Mouse (Mus musculus) ES-E14 (cell line): ENCODE measurements at regions not wholly inside any gene's neighbourhood (a gene's known extent, or its start where the extent isn't known, plus 50 kb on each side); places are given as distances from the start of the nearest gene placed in this dataset.

Source experiments
- DNase-seq: peaks from one replicate; pipeline ENCODE4 v3.0.0-alpha.2; 2013; ENCODE audit warnings: low read depth, low spot score
- H3K27ac ChIP-seq: 2 replicates; pipeline ENCODE4 v1.5.1; 2012; ENCODE audit warnings: low read depth, mild to moderate bottlenecking, low read length, moderate library complexity, mixed read lengths; ENCODE audit not compliant: poor library complexity, insufficient read depth, severe bottlenecking
- H3K36me3 ChIP-seq: 2 replicates; pipeline ENCODE4 v1.6.1; 2012; ENCODE audit warnings: mild to moderate bottlenecking, low read length, moderate library complexity, mixed read lengths; ENCODE audit not compliant: control insufficient read depth, poor library complexity, insufficient read depth, severe bottlenecking
- H3K4me1 ChIP-seq, 2 experiments: fragments of 150-350 bp in 1 of 2; sonication (generic) in 1 of 2; 2 replicates each; pipeline ENCODE4 v1.6.1; 2012; ENCODE audit warnings: low read length in 2 of 2, mild to moderate bottlenecking in 1 of 2, mixed read lengths in 1 of 2; ENCODE audit not compliant: control insufficient read depth in 2 of 2, insufficient read depth in 2 of 2, poor library complexity in 1 of 2
- H3K4me3 ChIP-seq, 2 experiments: fragments of 150-350 bp in 1 of 2; sonication (generic) in 1 of 2; 2 replicates each; pipeline ENCODE4 v1.5.1; 2012; ENCODE audit warnings: low read length in 2 of 2, low read depth in 1 of 2, mild to moderate bottlenecking in 1 of 2, mixed read lengths in 1 of 2; ENCODE audit not compliant: insufficient read depth in 1 of 2, poor library complexity in 1 of 2, severe bottlenecking in 1 of 2
- H3K9ac ChIP-seq: 2 replicates; pipeline ENCODE4 v1.6.1; 2012; ENCODE audit warnings: low read depth, mild to moderate bottlenecking, low read length, mixed read lengths; ENCODE audit not compliant: poor library complexity, insufficient read depth, severe bottlenecking
- H3K9me3 ChIP-seq: fragments of 150-350 bp; sonication (generic); 2 replicates; pipeline ENCODE4 v1.6.1; 2012; ENCODE audit warnings: low read depth, mild to moderate bottlenecking, low read length; ENCODE audit not compliant: control insufficient read depth, insufficient read depth
- CHD2 ChIP-seq: IDR thresholded peaks from 2 replicates; pipeline ENCODE4 v1.6.1; 2014; ENCODE audit warnings: mild to moderate bottlenecking, low read depth, low read length, inconsistent platforms
- HCFC1 ChIP-seq: IDR thresholded peaks from 2 replicates; pipeline ENCODE4 v1.6.1; 2012; ENCODE audit warnings: low read length, inconsistent platforms, borderline replicate concordance; ENCODE audit not compliant: insufficient read depth
- MAFK ChIP-seq: IDR thresholded peaks from 2 replicates; pipeline ENCODE4 v1.6.1; 2014; ENCODE audit warnings: mild to moderate bottlenecking, low read depth, low read length, inconsistent platforms; ENCODE audit not compliant: insufficient read depth
- ZC3H11A ChIP-seq: IDR thresholded peaks from 2 replicates; pipeline ENCODE4 v1.6.1; 2012; ENCODE audit warnings: low read depth, mild to moderate bottlenecking, inconsistent platforms, low read length, borderline replicate concordance
- ZNF384 ChIP-seq: IDR thresholded peaks from 2 replicates; pipeline ENCODE4 v1.6.1; 2012; ENCODE audit warnings: low read depth, low read length, inconsistent platforms
- in situ Hi-C, 2 experiments: fragments of 600-800 bp; cut with MboI; formaldehyde crosslinking; loops; one replicate each; pipeline ENCODE4 v1.15.1; 2025; ENCODE audit warnings: low sequenced_read_pairs in 2 of 2, inconsistent platforms in 1 of 2; ENCODE audit not compliant: unreplicated experiment in 2 of 2

- Histone ChIP-seq H3K4me1 (no peaks in the 10 kb centered on the region), H3K4me3 (no peak overlapping the region), H3K9me3 (no peaks in the 10 kb centered on the region), H3K27ac (no peak overlapping the region), H3K36me3 (no peaks in the 10 kb centered on the region), H3K9ac (no peak overlapping the region)
- in situ Hi-C loops: no loop called here
- TF ChIP-seq ZC3H11A: no peak
- no peak for TF ChIP-seq ZNF384
- no peak for TF ChIP-seq MAFK
- no peak for TF ChIP-seq HCFC1
- TF ChIP-seq CHD2: no peak
- no peak for DNase-seq
Measured at GRCm38 (mm10) chr2:161241665-161242064, 132.8 kb upstream of the Chd6 start.

GRCm38 (mm10) chr2:161237280-161237819 is 128.5 kb upstream of the Chd6 start:
- Histone ChIP-seq H3K9me3 (no peaks in the 10 kb centered on the region), H3K36me3 (no peaks in the 10 kb centered on the region), H3K4me1 (no peaks in the 10 kb centered on the region), H3K4me3 (no peak overlapping the region), H3K27ac (no peak overlapping the region), H3K9ac (no peak overlapping the region)
- TF ChIP-seq ZC3H11A: no peak
- no peak for TF ChIP-seq CHD2
- TF ChIP-seq MAFK: no peak
- TF ChIP-seq HCFC1: no peak
- TF ChIP-seq ZNF384: no peak
- in situ Hi-C loops: no loop called here
- DNase-seq: no peak

DNA sequence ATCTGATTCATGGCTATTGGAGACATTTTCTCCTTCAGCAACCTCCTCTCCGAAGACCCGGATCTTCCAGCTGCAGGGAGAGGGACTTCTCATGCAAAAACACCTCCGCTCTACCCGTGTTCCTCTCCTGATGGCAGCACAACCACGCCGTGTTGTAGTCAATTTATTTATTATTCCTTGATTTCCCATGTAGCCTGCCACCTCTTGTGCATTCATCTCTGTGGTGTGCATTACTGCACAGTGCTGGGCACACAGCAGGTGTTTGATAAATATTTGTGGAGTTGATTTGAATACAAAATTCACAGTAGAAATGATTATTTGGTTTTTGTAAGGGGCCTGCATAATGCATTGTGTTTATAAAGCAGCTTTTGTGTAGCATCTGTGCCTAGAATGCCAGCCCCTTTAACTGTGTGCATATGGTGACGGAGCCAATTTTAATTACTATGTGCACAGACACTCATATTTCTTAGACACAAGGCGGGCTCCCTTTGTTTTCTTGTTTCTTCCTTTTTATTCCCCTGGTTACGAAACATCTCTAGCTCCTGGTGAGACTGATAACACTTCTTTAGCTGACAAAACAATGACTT is 124.4 kb upstream of the Chd6 start:
- DNase-seq: no peak
- no peak for TF ChIP-seq ZNF384
- TF ChIP-seq CHD2: no peak
- TF ChIP-seq MAFK: no peak
- TF ChIP-seq HCFC1: no peak
- no peak for TF ChIP-seq ZC3H11A
- in situ Hi-C loops: no loop called here

GRCm38 (mm10) chr2:161231405-161231804 is 122.5 kb upstream of the Chd6 start:
- no peak for TF ChIP-seq CHD2
- TF ChIP-seq HCFC1: no peak
- TF ChIP-seq MAFK: no peak
- no peak for TF ChIP-seq ZC3H11A
- no peak for TF ChIP-seq ZNF384
- in situ Hi-C loops: no loop called here
- H3K27ac ChIP-seq: no peak overlapping the region

More for the DNA sequence above, 124.4 kb upstream of the Chd6 start:
- Histone ChIP-seq H3K4me3 (no peak overlapping the region), H3K9me3 (no peaks in the 10 kb centered on the region), H3K27ac (no peak overlapping the region), H3K36me3 (no peaks in the 10 kb centered on the region), H3K4me1 (no peaks in the 10 kb centered on the region), H3K9ac (no peak overlapping the region)

More at GRCm38 (mm10) chr2:161231405-161231804, 122.5 kb upstream of the Chd6 start:
- Histone ChIP-seq H3K9me3 (no peaks in the 10 kb centered on the region), H3K36me3 (no peaks in the 10 kb centered on the region), H3K4me3 (no peak overlapping the region), H3K4me1 (no peaks in the 10 kb centered on the region), H3K9ac (no peak overlapping the region)
- no peak for DNase-seq
